Mouse (Mus musculus) liver, postnatal 0 days (tissue): ENCODE data around the gene Rgs17. TPM values are rescaled to one million over a fixed set of nuclear protein-coding genes. Genes with fewer than 3 reads are reported as not detected.

Experiments
- ATAC-seq: fragments of 200-750 bp; cut with Nextera tagmentation; 2 replicates; pipeline ENCODE4 v1.8.0; 2017; ENCODE audit warnings: mild to moderate bottlenecking, moderate library complexity
- DNase-seq: peaks from one replicate; pipeline ENCODE4 v3.0.0-alpha.2; 2016
- H3K27ac ChIP-seq: fragments of 300-500 bp; sonication (generic); 2 replicates; pipeline ENCODE4 v1.5.1; 2014; ENCODE audit warnings: antibody characterized with exemption, moderate library complexity, mild to moderate bottlenecking, low read depth
- H3K27me3 ChIP-seq: fragments of 300-500 bp; sonication (generic); 2 replicates; pipeline ENCODE4 v1.6.1; 2014; ENCODE audit warnings: low read length, control low read depth, mixed read lengths; ENCODE audit not compliant: insufficient read depth
- H3K36me3 ChIP-seq: fragments of 300-500 bp; sonication (generic); replicated peaks from 2 replicates; pipeline ENCODE4 v1.6.1; 2014; ENCODE audit warnings: mild to moderate bottlenecking, control low read depth, low read length, moderate library complexity, mixed read lengths; ENCODE audit not compliant: insufficient read depth
- H3K4me1 ChIP-seq: fragments of 300-500 bp; sonication (generic); 2 replicates; pipeline ENCODE4 v1.6.1; 2014; ENCODE audit warnings: antibody characterized with exemption, mild to moderate bottlenecking, control low read depth; ENCODE audit not compliant: insufficient read depth
- H3K4me2 ChIP-seq: fragments of 300-500 bp; sonication (generic); 2 replicates; pipeline ENCODE4 v1.6.1; 2014; ENCODE audit warnings: low read depth, mild to moderate bottlenecking, low read length, moderate library complexity, mixed read lengths
- H3K4me3 ChIP-seq: fragments of 300-500 bp; sonication (generic); 2 replicates; pipeline ENCODE4 v1.5.1; 2014; ENCODE audit warnings: low read depth, low read length
- H3K9ac ChIP-seq: fragments of 300-500 bp; sonication (generic); replicated peaks from 2 replicates; pipeline ENCODE4 v1.6.1; 2014; ENCODE audit warnings: mild to moderate bottlenecking, moderate library complexity
- H3K9me3 ChIP-seq: fragments of 300-500 bp; sonication (generic); 2 replicates; pipeline ENCODE4 v1.6.1; 2016; ENCODE audit warnings: mild to moderate bottlenecking, control low read depth, low read length, mixed read lengths
- CTCF ChIP-seq: sonication (generic); IDR thresholded peaks from 2 replicates; pipeline ENCODE4 v1.5.1; 2016; ENCODE audit warnings: antibody characterized with exemption, low read depth
- EP300 ChIP-seq: IDR thresholded peaks from 2 replicates; pipeline ENCODE4 v1.6.1; 2016; ENCODE audit warnings: antibody characterized with exemption, low read depth, mild to moderate bottlenecking
- WGBS: fragments of 180-500 bp; shearing (Covaris S2); extraction: QIAGEN DNeasy Blood & Tissue Kit; methylation state at CpG from one replicate; pipeline ENCODE4 v1.1.7; 2014; ENCODE audit not compliant: insufficient replicate concordance; 5-methylcytosine and 5-hydroxymethylcytosine counted together
- polyA plus RNA-seq: library from polyadenylated mRNA; unstranded; fragments of >200 nt; fragmentation: Nextera tagmentation; extraction: Ambion mirVana; gene quantifications from 2 replicates; pipeline ENCODE4 v1.2.1, GENCODE M21; 2015

Gene Rgs17
- polyA plus RNA-seq, 1 experiment from 2014 or later: 0.08 TPM

- no peak for DNase-seq
- H3K27me3 ChIP-seq: no peaks in the 10 kb centered on the region
- no peaks in the 10 kb centered on the region for H3K9me3 ChIP-seq
- no peak overlapping the region for H3K27ac ChIP-seq
- no peak for TF ChIP-seq CTCF
- TF ChIP-seq EP300: no peak
- H3K9ac ChIP-seq: no peak overlapping the region
- no peak for ATAC-seq
- no peak overlapping the region for H3K4me2 ChIP-seq
- no peak overlapping the region for H3K4me3 ChIP-seq
- H3K4me1 ChIP-seq: peaks cover 8% of the 10 kb centered on the region
- 92% methylated on average over 4 of the region's 4 CpGs for WGBS
- peaks cover 42% of the 10 kb centered on the region for H3K36me3 ChIP-seq
These were observed 124.1 kb downstream of the Rgs17 start for GRCm38 (mm10) chr10:5798069-5798468.

DNA sequence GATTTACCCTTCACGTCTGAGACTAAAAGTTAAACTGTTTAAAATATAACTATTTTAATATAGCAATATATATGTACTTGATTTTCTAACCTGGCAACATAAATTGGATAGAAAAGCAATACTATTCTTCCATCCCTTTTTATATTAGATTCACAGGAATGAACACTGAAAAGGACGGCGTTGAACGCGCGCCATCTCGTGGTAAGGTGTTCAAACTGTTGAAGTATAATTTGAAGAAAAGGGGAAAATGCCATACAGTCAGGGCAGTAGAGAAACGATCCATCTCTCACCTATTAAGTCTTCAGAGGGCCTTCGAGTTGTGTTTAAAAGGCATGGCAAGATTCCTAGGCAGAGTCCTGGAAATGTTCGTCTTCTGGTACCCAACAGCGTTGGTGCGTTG, 131.5 kb downstream of the Rgs17 start:
- Histone ChIP-seq H3K4me3 (no peak overlapping the region), H3K27ac (no peak overlapping the region), H3K9ac (no peak overlapping the region), H3K4me1 (no peaks in the 10 kb centered on the region), H3K36me3 (no peaks in the 10 kb centered on the region), H3K27me3 (no peaks in the 10 kb centered on the region), H3K4me2 (no peak overlapping the region), H3K9me3 (no peaks in the 10 kb centered on the region)
- no peak for ATAC-seq
- WGBS: 15% methylated on average over 12 of the region's 12 CpGs
- peak; percentile 47 for DNase-seq
- TF ChIP-seq CTCF (peak; percentile 70), EP300 (no peak)

- Histone ChIP-seq H3K36me3 (no peaks in the 10 kb centered on the region), H3K4me2 (no peak overlapping the region), H3K27ac (no peak overlapping the region), H3K4me1 (no peaks in the 10 kb centered on the region), H3K27me3 (no peaks in the 10 kb centered on the region), H3K4me3 (no peak overlapping the region), H3K9me3 (no peaks in the 10 kb centered on the region), H3K9ac (no peak overlapping the region)
- TF ChIP-seq EP300 (no peak), CTCF (peak; percentile 71)
- 13% methylated on average over 4 of the region's 4 CpGs for WGBS
- ATAC-seq (no peak), DNase-seq (no peak)
These were observed 135.3 kb downstream of the Rgs17 start for GRCm38 (mm10) chr10:5786923-5787322.

Other genes starting within 250 kb of the Rgs17 start
- 41.1 and 42.8 TPM in 2 replicates for gene Fbxo5, start 116.8 kb downstream of the Rgs17 start, polyA plus RNA-seq
- 6.3 and 6.7 TPM in 2 replicates for gene Mtrf1l, start 98.5 kb downstream of the Rgs17 start, polyA plus RNA-seq